Mouse (Mus musculus) hindbrain, embryonic 12.5 days (tissue): ENCODE measurements around the gene Deup1. TPM values are rescaled to one million over a fixed set of nuclear protein-coding genes. Genes with fewer than 3 reads are reported as not detected.
A peak's percentile ranks its signal among the peaks of the same experiment; 100 is the strongest.

Experiments used
- ATAC-seq: fragments of 200-750 bp; cut with Nextera tagmentation; 2 replicates; pipeline ENCODE4 v1.8.0; 2017; ENCODE audit warnings: moderate TSS enrichment; ENCODE audit not compliant: low FRiP score
- H3K27ac ChIP-seq: fragments of 300-500 bp; sonication (generic); 2 replicates; pipeline ENCODE4 v1.5.1; 2016; ENCODE audit warnings: mild to moderate bottlenecking
- H3K27me3 ChIP-seq: fragments of 300-500 bp; sonication (generic); 2 replicates; pipeline ENCODE4 v1.6.1; 2016; ENCODE audit warnings: mild to moderate bottlenecking
- H3K36me3 ChIP-seq: fragments of 300-500 bp; sonication (generic); 2 replicates; pipeline ENCODE4 v1.6.1; 2016; ENCODE audit warnings: mild to moderate bottlenecking
- H3K4me1 ChIP-seq: fragments of 300-500 bp; sonication (generic); 2 replicates; pipeline ENCODE4 v1.6.1; 2016
- H3K4me2 ChIP-seq: fragments of 300-500 bp; sonication (generic); replicated peaks from 2 replicates; pipeline ENCODE4 v1.6.1; 2016; ENCODE audit warnings: mild to moderate bottlenecking
- H3K4me3 ChIP-seq: fragments of 300-500 bp; sonication (generic); 2 replicates; pipeline ENCODE4 v1.5.1; 2016; ENCODE audit warnings: mild to moderate bottlenecking
- H3K9ac ChIP-seq: fragments of 300-500 bp; sonication (generic); 2 replicates; pipeline ENCODE4 v1.6.1; 2016; ENCODE audit warnings: mild to moderate bottlenecking, moderate library complexity
- H3K9me3 ChIP-seq: fragments of 300-500 bp; sonication (generic); replicated peaks from 2 replicates; pipeline ENCODE4 v1.6.1; 2016; ENCODE audit warnings: mild to moderate bottlenecking
- WGBS: fragments of 180-500 bp; shearing (Covaris S2); methylation state at CpG from one replicate; pipeline ENCODE4 v1.1.7; 2016; 5-methylcytosine and 5-hydroxymethylcytosine counted together
- polyA plus RNA-seq: library from polyadenylated mRNA; unstranded; fragments of >200 nt; fragmentation: Nextera tagmentation; extraction: Ambion mirVana; gene quantifications from 2 replicates; pipeline ENCODE4 v1.2.1, GENCODE M21; 2016

Deup1 gene
- polyA plus RNA-seq, 1 experiment from 2014 or later = 3.5 TPM

DNA sequence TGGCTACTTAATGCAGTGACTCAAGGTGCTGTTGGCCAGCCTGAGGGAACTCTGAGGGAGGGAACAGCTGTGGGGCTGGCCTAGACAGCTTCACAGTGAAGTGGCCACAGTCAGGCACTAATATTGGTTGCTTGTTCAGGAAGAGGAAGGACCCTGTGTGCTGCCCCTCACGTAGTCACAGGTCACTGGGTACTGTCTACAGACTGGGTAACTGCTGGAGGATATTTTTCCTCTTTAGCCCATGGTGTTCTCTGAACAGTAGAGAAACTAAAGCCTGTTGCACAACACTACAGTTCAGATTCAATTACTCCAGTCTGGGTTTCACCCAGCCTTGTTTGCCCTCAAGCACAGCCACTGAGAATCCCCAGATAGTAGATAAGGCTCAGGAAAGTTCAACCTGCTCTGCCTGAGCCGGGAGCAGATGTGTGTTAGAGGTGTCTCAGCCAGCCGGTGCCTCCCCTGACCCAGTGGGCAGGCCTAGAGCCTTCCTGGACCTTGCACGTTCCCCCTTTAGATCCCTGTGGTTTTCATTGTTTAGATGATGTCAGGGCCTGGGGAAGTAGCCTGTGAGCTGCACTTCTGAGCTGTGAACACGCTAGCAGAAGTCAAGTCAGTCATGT lies 85.9 kb downstream of the Deup1 start:
- no peak overlapping the region for H3K4me3 ChIP-seq
- H3K36me3 ChIP-seq = no peaks in the 10 kb centered on the region
- no peak overlapping the region for H3K4me2 ChIP-seq
- H3K9ac ChIP-seq = no peak overlapping the region
- no peaks in the 10 kb centered on the region for H3K27me3 ChIP-seq
- H3K27ac ChIP-seq = no peak overlapping the region
- H3K9me3 ChIP-seq = no peaks in the 10 kb centered on the region
- no peak; the same call in 1 of the 2 replicates for ATAC-seq
- 69% methylated on average over 5 of the region's 5 CpGs for WGBS
- H3K4me1 ChIP-seq = no peaks in the 10 kb centered on the region

DNA sequence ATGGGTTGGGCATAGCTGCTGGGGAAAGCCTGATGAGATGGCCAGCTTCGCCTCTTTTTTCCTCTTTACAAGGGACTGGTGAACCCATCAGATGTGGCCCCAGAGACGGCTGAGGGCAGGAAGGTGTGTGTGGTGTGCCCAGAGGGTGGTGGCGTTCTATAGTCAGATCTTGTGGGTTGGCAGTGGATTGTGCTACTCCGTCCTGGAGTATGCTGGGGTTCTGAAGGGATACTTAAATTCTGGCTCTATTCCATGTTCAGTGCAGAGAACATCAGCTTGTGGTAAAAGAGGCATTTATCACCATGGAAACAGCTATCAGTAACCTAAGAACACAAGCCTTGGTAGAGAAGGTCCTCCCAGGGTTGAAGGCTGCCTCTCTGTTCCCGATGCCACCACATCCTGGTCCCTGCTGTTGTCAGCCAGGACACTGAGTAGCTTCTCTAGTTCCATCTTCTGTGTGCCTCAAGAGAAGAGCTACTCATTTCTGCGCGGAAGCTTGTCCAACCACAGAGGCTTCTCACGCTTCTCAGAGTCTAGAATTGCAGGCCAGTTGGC lies 88.7 kb downstream of the Deup1 start:
- Histone ChIP-seq H3K9ac (no peak overlapping the region), H3K27ac (no peak overlapping the region), H3K4me3 (no peak overlapping the region), H3K9me3 (no peaks in the 10 kb centered on the region), H3K4me2 (no peak overlapping the region), H3K27me3 (peaks cover 3% of the 10 kb centered on the region; the same call in 1 of the 2 replicates), H3K36me3 (no peaks in the 10 kb centered on the region), H3K4me1 (peaks cover 8% of the 10 kb centered on the region)
- WGBS = 89% methylated on average over 8 of the region's 8 CpGs
- no peak for ATAC-seq

DNA sequence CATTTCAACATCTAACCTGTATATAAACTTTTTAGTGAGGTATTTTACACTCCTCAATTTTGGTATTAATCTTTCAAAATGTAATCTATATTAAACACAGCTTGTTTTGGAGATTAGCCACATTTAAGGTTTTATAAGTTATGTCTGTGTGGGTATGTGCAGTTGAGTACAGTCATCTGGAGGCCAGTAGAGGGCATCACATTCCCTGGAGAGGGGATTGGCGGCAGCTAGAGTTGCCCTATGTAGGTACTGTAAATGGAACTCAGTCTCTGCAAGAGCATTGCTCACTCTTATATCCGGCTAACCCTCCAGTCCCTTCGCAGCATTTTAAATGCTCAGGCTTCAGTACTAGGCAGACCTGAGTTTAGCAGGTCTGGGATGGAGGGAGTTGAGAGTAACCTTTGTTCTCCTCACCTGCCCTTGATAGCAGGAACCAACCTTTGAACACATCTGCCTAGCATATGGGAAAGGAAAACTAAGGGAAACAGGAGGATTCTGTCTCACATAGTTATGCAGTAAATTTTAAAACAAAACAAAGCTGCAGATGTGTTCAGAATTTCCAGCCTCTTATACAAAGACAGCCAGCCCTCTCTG lies 90.2 kb downstream of the Deup1 start:
- no peak overlapping the region for H3K27ac ChIP-seq
- WGBS = 89% methylated on average over 3 of the region's 3 CpGs
- ATAC-seq = no peak
- no peaks in the 10 kb centered on the region for H3K36me3 ChIP-seq
- H3K9ac ChIP-seq = no peak overlapping the region
- H3K4me3 ChIP-seq = no peak overlapping the region
- peaks cover 14% of the 10 kb centered on the region for H3K4me1 ChIP-seq
- H3K27me3 ChIP-seq = peaks cover 3% of the 10 kb centered on the region; the same call in 1 of the 2 replicates
- H3K9me3 ChIP-seq = no peaks in the 10 kb centered on the region
- no peak overlapping the region for H3K4me2 ChIP-seq

DNA sequence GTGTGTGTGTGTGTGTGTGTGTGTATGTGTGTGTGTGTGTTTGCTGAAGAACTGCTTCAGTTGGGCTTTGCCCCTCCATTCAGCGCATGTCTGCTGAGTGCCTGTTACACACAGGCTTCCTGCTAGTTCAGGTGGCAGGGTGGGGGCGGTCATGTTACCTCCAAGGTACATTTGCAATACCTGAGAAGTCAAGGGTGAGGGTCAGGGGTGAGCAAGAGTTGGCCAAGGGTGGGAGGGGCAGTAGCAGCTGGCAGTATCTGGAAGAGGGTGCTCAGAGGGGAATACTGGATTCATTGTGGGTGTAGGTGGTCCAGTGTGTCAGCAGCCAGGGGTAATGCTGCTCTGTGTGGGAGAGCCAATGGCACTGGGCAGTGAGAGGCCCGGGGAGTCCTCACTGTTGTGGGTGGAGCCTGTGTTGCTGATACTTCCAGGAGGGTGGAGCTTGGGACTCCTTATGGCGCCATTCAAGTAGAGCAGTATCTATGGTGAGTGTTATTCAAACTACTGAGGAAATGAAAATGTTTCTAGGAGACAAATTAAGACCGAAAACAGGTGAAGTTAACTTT lies 90.8 kb downstream of the Deup1 start:
- Histone ChIP-seq H3K4me2 (no peak overlapping the region), H3K27ac (no peak overlapping the region), H3K36me3 (no peaks in the 10 kb centered on the region), H3K4me3 (no peak overlapping the region), H3K9me3 (no peaks in the 10 kb centered on the region), H3K27me3 (peaks cover 3% of the 10 kb centered on the region; the same call in 1 of the 2 replicates), H3K9ac (no peak overlapping the region), H3K4me1 (peaks cover 14% of the 10 kb centered on the region)
- peak; percentile 31; the same call in 1 of the 2 replicates for ATAC-seq
- 90% methylated on average over 5 of the region's 5 CpGs for WGBS

DNA sequence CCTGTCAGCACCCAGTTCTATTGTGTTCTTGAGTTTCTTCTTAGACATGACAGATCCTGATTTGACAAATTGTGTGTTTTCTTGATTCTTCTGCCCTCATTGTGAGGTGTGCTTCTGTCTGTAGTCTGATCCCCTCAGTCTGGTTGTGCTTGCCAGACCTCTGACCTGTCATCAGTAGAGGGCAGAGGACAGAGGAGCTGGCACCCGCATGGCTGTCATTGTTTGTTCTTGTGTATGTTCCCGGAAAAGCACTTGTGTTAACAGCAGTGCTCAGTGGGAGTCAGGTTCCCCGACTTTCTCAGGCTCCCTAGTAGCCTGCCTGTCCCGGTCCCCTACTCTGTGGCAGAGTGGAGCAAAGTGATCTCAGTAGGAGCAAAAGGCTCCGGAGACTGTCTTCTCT lies 92.3 kb downstream of the Deup1 start:
- Histone ChIP-seq H3K27me3 (peaks cover 3% of the 10 kb centered on the region; the same call in 1 of the 2 replicates), H3K9me3 (no peaks in the 10 kb centered on the region), H3K27ac (no peak overlapping the region), H3K4me3 (no peak overlapping the region), H3K9ac (no peak overlapping the region), H3K36me3 (no peaks in the 10 kb centered on the region), H3K4me2 (no peak overlapping the region), H3K4me1 (peaks cover 15% of the 10 kb centered on the region)
- no peak for ATAC-seq
- 30% methylated on average over 5 of the region's 5 CpGs for WGBS

DNA sequence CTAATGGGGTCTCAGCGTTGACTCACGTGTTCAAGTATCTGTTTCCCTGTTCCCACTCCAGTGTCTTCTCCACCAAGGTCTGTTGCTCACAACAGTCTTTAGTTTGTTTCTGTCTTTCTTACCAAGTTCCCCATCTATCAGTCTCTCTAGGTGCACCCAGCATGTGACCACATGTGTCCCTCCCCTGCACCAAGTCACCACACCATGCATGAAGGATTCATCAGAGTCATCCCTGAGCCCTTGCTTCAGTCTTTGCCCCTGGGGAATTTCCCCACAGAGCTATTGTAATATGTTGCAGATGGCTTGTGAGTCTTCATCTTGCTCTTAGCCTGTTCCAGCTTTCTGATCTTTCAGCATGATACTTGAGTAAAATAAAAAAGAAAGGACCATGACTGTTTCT lies 93.6 kb downstream of the Deup1 start:
- Histone ChIP-seq H3K4me1 (peaks cover 27% of the 10 kb centered on the region), H3K9ac (no peak overlapping the region), H3K36me3 (no peaks in the 10 kb centered on the region), H3K4me2 (no peak overlapping the region), H3K27me3 (peaks cover 3% of the 10 kb centered on the region; the same call in 1 of the 2 replicates), H3K9me3 (no peaks in the 10 kb centered on the region), H3K27ac (no peak overlapping the region), H3K4me3 (no peak overlapping the region)
- no peak for ATAC-seq
- WGBS = 81% methylated on average over 2 of the region's 2 CpGs

DNA sequence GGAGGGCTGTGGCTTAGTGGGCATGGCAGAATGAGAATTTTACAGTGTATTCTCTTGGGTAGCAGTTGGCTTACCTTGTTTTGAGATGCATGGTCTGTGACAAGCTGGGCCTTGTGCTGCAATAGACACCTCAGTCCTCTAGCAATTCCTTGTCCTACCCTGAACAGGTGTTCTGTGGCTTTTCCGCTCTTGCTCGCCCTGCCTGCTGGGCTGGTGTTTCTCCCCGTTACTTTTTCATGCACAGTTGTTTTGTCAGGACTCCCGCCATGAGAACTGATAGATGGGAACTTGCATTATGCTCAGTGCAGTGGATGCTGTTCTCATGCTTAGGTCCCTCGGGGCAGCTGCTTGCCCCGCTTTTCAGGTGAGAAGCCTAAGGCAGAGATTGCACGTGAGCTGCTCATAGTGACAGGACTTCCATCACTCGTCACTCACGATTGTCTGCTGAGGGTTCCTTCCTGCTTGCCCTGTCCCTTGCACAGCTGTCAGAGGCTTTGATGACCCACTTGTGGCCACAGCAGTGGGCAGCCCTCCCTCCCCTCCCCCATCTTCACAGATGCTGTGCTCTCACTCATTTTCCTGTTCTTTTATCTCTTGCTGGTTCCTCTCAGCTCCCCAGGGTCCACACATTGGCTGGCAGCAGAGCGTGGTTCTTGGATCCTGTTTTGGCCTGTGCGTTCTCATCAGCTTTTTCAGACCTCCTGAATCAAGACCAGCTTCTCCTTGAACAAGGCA lies 94.2 kb downstream of the Deup1 start:
- Histone ChIP-seq H3K9ac (no peak overlapping the region), H3K4me1 (peaks cover 30% of the 10 kb centered on the region), H3K9me3 (no peaks in the 10 kb centered on the region), H3K27me3 (peaks cover 3% of the 10 kb centered on the region; the same call in 1 of the 2 replicates), H3K4me3 (no peak overlapping the region), H3K36me3 (no peaks in the 10 kb centered on the region), H3K4me2 (no peak overlapping the region), H3K27ac (no peak overlapping the region)
- WGBS = 70% methylated on average over 11 of the region's 11 CpGs
- no peak for ATAC-seq

DNA sequence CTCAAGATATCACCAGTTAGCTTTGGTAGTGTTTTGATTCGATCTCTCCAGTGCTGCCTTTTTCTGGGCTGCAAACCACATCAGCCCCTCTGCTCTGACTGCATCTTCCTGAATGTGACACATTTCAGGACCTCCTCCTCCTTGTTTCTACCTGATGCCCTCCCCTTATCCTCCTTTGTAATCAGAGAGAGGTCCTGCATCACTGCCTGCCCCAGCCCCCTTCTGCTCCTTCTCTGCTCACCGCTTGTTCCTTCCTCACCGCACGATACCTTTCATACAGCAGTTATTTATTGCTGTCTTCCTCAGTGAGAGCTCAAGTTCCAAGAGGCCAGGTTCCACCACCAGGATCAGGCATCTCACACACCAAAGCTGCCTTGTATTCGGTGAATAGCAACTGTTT lies 96.5 kb downstream of the Deup1 start:
- no peak for ATAC-seq
- H3K27ac ChIP-seq = no peak overlapping the region
- no peak overlapping the region for H3K9ac ChIP-seq
- peaks cover 34% of the 10 kb centered on the region for H3K4me1 ChIP-seq
- H3K27me3 ChIP-seq = peaks cover 3% of the 10 kb centered on the region; the same call in 1 of the 2 replicates
- H3K36me3 ChIP-seq = no peaks in the 10 kb centered on the region
- H3K4me2 ChIP-seq = no peak overlapping the region
- H3K4me3 ChIP-seq = no peak overlapping the region
- H3K9me3 ChIP-seq = no peaks in the 10 kb centered on the region
- 85% methylated on average over 5 of the region's 5 CpGs for WGBS

DNA sequence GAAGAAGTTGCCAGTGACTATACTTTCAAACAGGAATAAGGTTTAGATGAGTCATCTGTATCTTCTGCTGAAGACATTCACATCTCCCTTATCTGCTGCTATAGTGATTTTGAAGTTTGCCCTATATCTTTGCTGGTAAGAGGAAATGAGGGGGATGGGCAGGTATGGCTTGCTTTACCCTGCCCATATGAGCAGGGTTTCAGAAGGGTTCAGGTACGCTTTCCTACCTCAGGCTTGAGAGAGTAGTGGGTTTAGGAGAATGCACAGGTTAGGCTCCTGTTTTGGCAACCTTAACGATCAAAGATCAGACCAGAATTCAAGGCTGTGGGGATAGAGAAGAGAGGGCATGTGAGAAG lies 97.8 kb downstream of the Deup1 start:
- H3K4me3 ChIP-seq = no peak overlapping the region
- H3K4me1 ChIP-seq = peaks cover 30% of the 10 kb centered on the region
- no peak overlapping the region for H3K9ac ChIP-seq
- no peak overlapping the region for H3K4me2 ChIP-seq
- H3K27ac ChIP-seq = no peak overlapping the region
- no peak for ATAC-seq
- H3K27me3 ChIP-seq = no peaks in the 10 kb centered on the region
- H3K9me3 ChIP-seq = no peaks in the 10 kb centered on the region
- H3K36me3 ChIP-seq = no peaks in the 10 kb centered on the region
- 93% methylated on average over 2 of the region's 2 CpGs for WGBS

DNA sequence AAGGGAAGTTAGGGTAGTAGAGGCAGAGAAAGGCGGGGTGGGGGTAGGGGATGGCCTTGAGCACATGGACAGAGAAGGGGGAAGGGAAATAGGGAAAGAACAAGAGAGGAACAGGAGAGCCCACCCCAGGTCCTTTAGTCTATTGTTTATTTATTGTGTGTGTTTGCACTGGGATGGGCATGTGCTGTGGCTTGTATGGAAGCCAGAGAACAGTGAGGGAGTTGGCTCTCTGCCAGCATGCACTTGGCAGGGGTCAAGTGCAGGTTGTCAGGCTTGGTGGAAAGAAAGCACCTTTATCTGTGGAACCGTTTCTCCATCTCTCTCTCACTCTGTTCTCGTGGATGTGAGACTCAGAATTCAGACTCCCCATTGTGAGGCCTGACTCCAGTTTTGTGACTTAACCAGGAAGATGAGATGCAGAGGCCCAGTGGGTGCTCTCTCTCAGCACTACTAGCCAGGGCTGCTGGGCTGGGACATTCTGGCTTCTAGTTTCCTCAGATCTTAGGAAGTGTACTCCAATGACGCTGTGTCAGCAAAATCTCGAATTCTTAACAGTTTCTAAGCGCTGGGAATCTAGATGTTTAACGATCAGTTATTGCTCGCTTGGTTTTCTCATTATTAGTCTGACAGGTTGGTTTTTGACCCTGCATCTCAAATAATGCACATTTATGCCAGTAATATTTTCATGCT lies 98.3 kb downstream of the Deup1 start:
- H3K4me2 ChIP-seq = no peak overlapping the region
- no peaks in the 10 kb centered on the region for H3K9me3 ChIP-seq
- no peak overlapping the region for H3K27ac ChIP-seq
- no peak overlapping the region for H3K4me3 ChIP-seq
- WGBS = 56% methylated on average over 8 of the region's 8 CpGs
- no peaks in the 10 kb centered on the region for H3K36me3 ChIP-seq
- no peak overlapping the region for H3K9ac ChIP-seq
- H3K4me1 ChIP-seq = peaks cover 29% of the 10 kb centered on the region
- ATAC-seq = peak; percentile 66
- H3K27me3 ChIP-seq = no peaks in the 10 kb centered on the region

DNA sequence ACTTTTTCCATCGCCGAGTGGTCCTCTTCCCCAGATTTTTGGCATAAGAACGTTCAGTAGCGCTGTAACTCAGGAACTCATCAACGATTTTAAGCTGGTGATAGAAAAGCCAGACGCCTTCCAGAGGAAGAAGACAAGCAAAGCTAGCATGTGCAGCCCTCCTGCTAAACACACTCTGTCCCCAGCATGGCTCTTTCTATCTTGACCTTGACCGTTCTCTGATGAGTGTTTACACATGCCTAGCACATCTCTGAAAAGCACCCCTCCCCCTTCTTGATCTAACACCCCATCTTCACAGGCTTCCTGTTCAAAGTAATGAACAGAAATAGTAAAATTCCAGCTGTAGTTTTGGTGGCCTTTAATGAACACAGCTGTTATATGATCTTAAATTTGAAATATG lies 99.4 kb downstream of the Deup1 start:
- peaks cover 25% of the 10 kb centered on the region for H3K4me1 ChIP-seq
- no peak overlapping the region for H3K4me3 ChIP-seq
- 86% methylated on average over 7 of the region's 7 CpGs for WGBS
- no peak overlapping the region for H3K9ac ChIP-seq
- H3K9me3 ChIP-seq = no peaks in the 10 kb centered on the region
- H3K4me2 ChIP-seq = no peak overlapping the region
- H3K36me3 ChIP-seq = no peaks in the 10 kb centered on the region
- H3K27me3 ChIP-seq = no peaks in the 10 kb centered on the region
- no peak overlapping the region for H3K27ac ChIP-seq
- ATAC-seq = no peak

DNA sequence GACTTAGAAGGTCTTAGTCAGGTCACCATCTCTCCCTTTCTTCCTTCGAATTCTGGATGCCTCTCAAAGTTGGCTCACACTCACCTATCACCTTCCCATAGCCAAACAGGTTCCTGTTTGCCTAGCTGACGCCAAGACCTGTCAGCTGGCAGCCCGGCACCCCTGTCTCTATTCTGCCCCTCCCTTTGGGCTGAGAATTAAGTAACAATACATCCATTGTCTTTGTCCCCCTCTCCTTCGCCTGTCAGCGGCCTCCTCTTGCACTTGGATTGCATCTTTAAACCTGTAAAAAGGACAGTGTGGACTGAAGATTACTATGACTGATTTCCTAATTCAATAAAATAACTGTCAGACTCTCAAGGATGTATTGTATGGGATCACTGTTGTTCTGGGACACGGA lies 99.9 kb downstream of the Deup1 start:
- ATAC-seq = no peak
- Histone ChIP-seq H3K27ac (no peak overlapping the region), H3K36me3 (no peaks in the 10 kb centered on the region), H3K27me3 (no peaks in the 10 kb centered on the region), H3K9me3 (no peaks in the 10 kb centered on the region), H3K4me2 (no peak overlapping the region), H3K9ac (no peak overlapping the region), H3K4me1 (peaks cover 29% of the 10 kb centered on the region), H3K4me3 (no peak overlapping the region)
- WGBS = 62% methylated on average over 6 of the region's 6 CpGs
